ENCODE assay signal across 8 mouse cellular contexts in the genomic region with DNA sequence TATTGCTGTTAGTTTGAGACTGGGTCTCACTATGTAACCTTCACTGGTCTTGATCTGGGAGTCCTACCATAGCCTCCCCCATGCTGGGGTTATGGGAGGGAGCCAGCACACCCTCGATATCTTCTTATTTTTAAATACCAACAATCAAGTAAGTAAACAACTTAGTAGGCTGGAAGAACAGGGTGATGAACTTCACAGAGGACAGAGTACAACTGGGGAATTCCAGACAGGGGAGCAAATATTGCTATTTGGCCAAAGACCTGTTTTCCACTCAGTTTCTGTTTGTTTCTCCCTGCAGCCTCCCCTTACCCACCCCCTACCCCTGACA. TPM values are rescaled to one million over a fixed set of nuclear protein-coding genes. Genes with fewer than 3 reads are reported as not detected.
DNase-seq lines count a peak whose midpoint lies in the region; ATAC-seq and TF ChIP-seq lines count a peak whose summit lies in the region.

No protein-coding gene starts in this region.

- in situ Hi-C loops in CH12.LX (cut with MboI; ENCODE audit: low pct_ligation_motif_present, low pct_unique_long_range_greater_than_20kb, low sequenced_read_pairs) = no loop called here

- H3K36me3 ChIP-seq in heart, adult 2 months (ENCODE audit: control insufficient read depth, insufficient read depth, low read length) = no peaks in the 10 kb centered on the region
- peaks cover 0 to 18% of the 10 kb centered on the region in 2 experiments for H3K36me3 ChIP-seq in CH12.LX (replicated peaks in 1 of 2; ENCODE audit: control insufficient read depth in 1 of 2, insufficient read depth in 1 of 2, low read length in 1 of 2)
- no peaks in the 10 kb centered on the region for H3K36me3 ChIP-seq in forebrain, embryonic 14.5 days (ENCODE audit: control insufficient read depth, insufficient read depth, low read length)
- no peaks in the 10 kb centered on the region for H3K36me3 ChIP-seq in liver, embryonic 15.5 days (replicated peaks)

- no peak for ATAC-seq in forebrain, embryonic 14.5 days
- ATAC-seq in liver, embryonic 15.5 days (ENCODE audit: insufficient read depth) = no peak

- H3K4me2 ChIP-seq in CH12.LX (ENCODE audit: insufficient read depth, low read depth, poor library complexity, severe bottlenecking) = peak overlapping the region; percentile 46
- H3K4me2 ChIP-seq in forebrain, embryonic 14.5 days (ENCODE audit: low read length) = peak overlapping the region; percentile 91
- peak overlapping the region; percentile 88 for H3K4me2 ChIP-seq in liver, embryonic 15.5 days

- TF ChIP-seq RAD21 in CH12.LX (IDR thresholded peaks at IDR 0.05; ENCODE audit: low read depth, low read length) = no peak

- H3K4me1 ChIP-seq in heart, adult 2 months (ENCODE audit: control insufficient read depth, insufficient read depth, low read length) = peaks cover 3% of the 10 kb centered on the region
- H3K4me1 ChIP-seq in CH12.LX (ENCODE audit: control insufficient read depth in 1 of 2, insufficient read depth in 2 of 2) = peaks cover 4 to 32% of the 10 kb centered on the region in 2 experiments; a peak in 3 of 4 replicates
- peaks cover 4% of the 10 kb centered on the region; the same call in 1 of the 2 replicates for H3K4me1 ChIP-seq in forebrain, embryonic 14.5 days (ENCODE audit: control insufficient read depth, insufficient read depth, low read length)
- H3K4me1 ChIP-seq in liver, embryonic 15.5 days (replicated peaks) = peaks cover 44% of the 10 kb centered on the region

- dilution Hi-C loops in CH12.LX (cut with MboI; ENCODE audit: extremely low pct_ligation_motif_present, extremely low pct_unique_long_range_greater_than_20kb, low sequenced_read_pairs) = no loop called here

- peak overlapping the region; percentile 84 for H3K4me3 ChIP-seq in heart, adult 2 months
- H3K4me3 ChIP-seq in CH12.LX (replicated peaks in 1 of 3; ENCODE audit: low read depth in 2 of 3, low read length in 2 of 3, poor library complexity in 1 of 3) = peak overlapping the region; percentile 69 to 84 (median 81)
- H3K4me3 ChIP-seq in forebrain, embryonic 14.5 days (ENCODE audit: low read depth, low read length) = peak overlapping the region; percentile 58
- peak overlapping the region; percentile 67 for H3K4me3 ChIP-seq in liver, embryonic 15.5 days (replicated peaks)

- intact Hi-C loops in heart, adult 2 months (cut with DNase I) = loop anchor here (5.0 kb wide), 1 partner anchor 97 kb away; no protein-coding TSS in a partner anchor

- WGBS in heart, adult 2 months = 6% methylated on average over 1 of the region's 1 CpGs
- 62% methylated on average over 1 of the region's 1 CpGs for WGBS in forebrain, embryonic 14.5 days
- 20% methylated on average over 1 of the region's 1 CpGs for WGBS in liver, embryonic 15.5 days (ENCODE audit: insufficient replicate concordance)

- no peaks in the 10 kb centered on the region for H3K27me3 ChIP-seq in heart, adult 2 months (ENCODE audit: control insufficient read depth, insufficient read depth, low read length)
- no peaks in the 10 kb centered on the region for H3K27me3 ChIP-seq in CH12.LX (replicated peaks)
- no peaks in the 10 kb centered on the region for H3K27me3 ChIP-seq in forebrain, embryonic 14.5 days (replicated peaks; ENCODE audit: control insufficient read depth, insufficient read depth, low read length)
- no peaks in the 10 kb centered on the region for H3K27me3 ChIP-seq in liver, embryonic 15.5 days

- no peak for TF ChIP-seq CTCF in heart, adult 2 months (IDR thresholded peaks at IDR 0.05)
- TF ChIP-seq CTCF in CH12.LX (conservative IDR thresholded peaks at IDR 0.05 in 1 of 2, IDR thresholded peaks at IDR 0.05 in 1 of 2; ENCODE audit: low read depth in 2 of 2, low read length in 2 of 2) = no peak

- H3K9ac ChIP-seq in heart, adult 2 months (ENCODE audit: low read depth, low read length) = no peak overlapping the region
- H3K9ac ChIP-seq in CH12.LX (ENCODE audit: insufficient read depth, low read depth) = peak overlapping the region; percentile 66
- H3K9ac ChIP-seq in forebrain, embryonic 14.5 days (ENCODE audit: low read length) = peak overlapping the region; percentile 79
- H3K9ac ChIP-seq in liver, embryonic 15.5 days = peak overlapping the region; percentile 62; the same call in 1 of the 2 replicates

- no peak for DNase-seq in heart, adult 2 months
- DNase-seq in heart, adult 11 months = no peak
- no peak for DNase-seq in CH12.LX (ENCODE audit: extremely low read depth)
- DNase-seq in forebrain, embryonic 14.5 days (ENCODE audit: low spot score) = no peak
- no peak for DNase-seq in urinary bladder, adult 18-20 months (ENCODE audit: low spot score in 2 of 2)
- no peak for DNase-seq in thymus, postnatal 4 days
- no peak for DNase-seq in ovary, postnatal 14 days (ENCODE audit: low spot score)

- TF ChIP-seq EP300 in heart, adult 2 months (IDR thresholded peaks at IDR 0.05; ENCODE audit: insufficient read depth, low read depth, low read length) = no peak
- no peak for TF ChIP-seq EP300 in CH12.LX (IDR thresholded peaks at IDR 0.05; ENCODE audit: low read length)

- H3K9me3 ChIP-seq in CH12.LX (replicated peaks; ENCODE audit: low read length) = no peaks in the 10 kb centered on the region
- H3K9me3 ChIP-seq in forebrain, embryonic 14.5 days (replicated peaks; ENCODE audit: control insufficient read depth, low read length) = no peaks in the 10 kb centered on the region
- no peaks in the 10 kb centered on the region for H3K9me3 ChIP-seq in liver, embryonic 15.5 days (replicated peaks)

- peak overlapping the region; percentile 94 for H3K27ac ChIP-seq in heart, adult 2 months
- H3K27ac ChIP-seq in CH12.LX (ENCODE audit: insufficient read depth, low read depth) = no peak overlapping the region
- H3K27ac ChIP-seq in forebrain, embryonic 14.5 days (ENCODE audit: low read depth, low read length) = no peak overlapping the region
- H3K27ac ChIP-seq in liver, embryonic 15.5 days (replicated peaks) = peak overlapping the region; percentile 81

- H3K79me2 ChIP-seq in heart, adult 2 months (replicated peaks; ENCODE audit: control insufficient read depth, insufficient read depth, low read length) = no peaks in the 10 kb centered on the region
- no peaks in the 10 kb centered on the region for H3K79me2 ChIP-seq in CH12.LX (replicated peaks; ENCODE audit: control insufficient read depth, extremely low read depth, insufficient read depth, poor library complexity, severe bottlenecking)

- no peak for TF ChIP-seq POLR2A in heart, adult 2 months (IDR thresholded peaks at IDR 0.05; ENCODE audit: insufficient read depth, low read depth, low read length)
- no peak for TF ChIP-seq POLR2A in CH12.LX (IDR thresholded peaks at IDR 0.05; ENCODE audit: low read depth, low read length)

TF ChIP-seq in CH12.LX, 34 proteins besides CTCF, POLR2A, EP300 and RAD21:
- TF ChIP-seq CHD2 (IDR thresholded peaks at IDR 0.05; ENCODE audit: low read length) (no peak), TBP (conservative IDR thresholded peaks at IDR 0.05; ENCODE audit: low read depth, low read length) (no peak), MAX (IDR thresholded peaks at IDR 0.05; ENCODE audit: low read length) (no peak), POLR2AphosphoS2 (IDR thresholded peaks at IDR 0.05; ENCODE audit: low read depth, low read length) (no peak), E2F4 (IDR thresholded peaks at IDR 0.05; ENCODE audit: insufficient replicate concordance, low read depth, low read length) (no peak), ZNF384 (IDR thresholded peaks at IDR 0.05; ENCODE audit: low read depth, low read length) (no peak), MEF2A (IDR thresholded peaks at IDR 0.05; ENCODE audit: borderline replicate concordance, low read depth, low read length) (no peak), SMC3 (IDR thresholded peaks at IDR 0.05; ENCODE audit: low read depth, low read length) (no peak), CHD1 (IDR thresholded peaks at IDR 0.05; ENCODE audit: low read depth, low read length) (no peak), ZC3H11A (IDR thresholded peaks at IDR 0.05; ENCODE audit: low read depth, low read length) (no peak), RCOR1 (conservative IDR thresholded peaks at IDR 0.05; ENCODE audit: low read depth, low read length) (no peak), USF1 (IDR thresholded peaks at IDR 0.05; ENCODE audit: low read depth, low read length) (no peak), ZMIZ1 (IDR thresholded peaks at IDR 0.05; ENCODE audit: low read depth, low read length) (no peak), MYC (IDR thresholded peaks at IDR 0.05; ENCODE audit: low read depth, low read length) (no peak), UBTF (IDR thresholded peaks at IDR 0.05; ENCODE audit: low read depth, low read length) (no peak), NRF1 (IDR thresholded peaks at IDR 0.05; ENCODE audit: low read depth, low read length) (no peak), TCF12 (IDR thresholded peaks at IDR 0.05; ENCODE audit: low read depth, low read length) (no peak), MXI1 (IDR thresholded peaks at IDR 0.05; ENCODE audit: low read depth, low read length) (no peak), ZKSCAN1 (IDR thresholded peaks at IDR 0.05; ENCODE audit: borderline replicate concordance, low read depth, low read length) (no peak), SIN3A (IDR thresholded peaks at IDR 0.05; ENCODE audit: low read length) (no peak)

RNA-seq across cellular contexts. Expression of gene 1600014C10Rik, which starts 1.4 kb away (rescaled TPM):
- total RNA-seq in heart, adult 2 months (2021) = 10 to 100 TPM; 31.6 to 32.0 TPM
- polyA plus RNA-seq in heart, adult 2 months (2012; rRNA removed) = 29.3 and 50.6 TPM in 2 replicates
- total RNA-seq in CH12.LX (2012; rRNA removed) (7.4 and 8.1 TPM in 2 replicates), CH12.LX (2014; rRNA removed) (9.7 and 10.3 TPM in 2 replicates)
- 9.4 and 10.6 TPM in 2 replicates for polyA plus RNA-seq in CH12.LX (2012; ENCODE audit: insufficient read length, low read depth)
- polyA plus RNA-seq in forebrain, embryonic 14.5 days (2014; fragmentation: Nextera tagmentation; extraction: Ambion mirVana) = 18.4 and 19.9 TPM in 2 replicates
- 17.3 and 19.8 TPM in 2 replicates for polyA plus RNA-seq in liver, embryonic 15.5 days (2015; fragmentation: Nextera tagmentation; extraction: Ambion mirVana)

RNA-seq across cellular contexts. Expression of gene Plekhf1, which starts 43.4 kb away (rescaled TPM):
- 10 to 100 TPM in 1 of 2 experiments, 1 to 10 TPM in 1; 9.3 to 14.6 TPM for total RNA-seq in heart, adult 2 months (2021)
- polyA plus RNA-seq in heart, adult 2 months (2012; rRNA removed) = 8.6 and 8.9 TPM in 2 replicates
- total RNA-seq in CH12.LX (2012; rRNA removed) (0.59 and 0.72 TPM in 2 replicates), CH12.LX (2014; rRNA removed) (0.16 and 0.24 TPM in 2 replicates)
- 0.12 TPM in 1 of 2 replicates, not detected in the other for polyA plus RNA-seq in CH12.LX (2012; ENCODE audit: insufficient read length, low read depth)
- polyA plus RNA-seq in forebrain, embryonic 14.5 days (2014; fragmentation: Nextera tagmentation; extraction: Ambion mirVana) = 0.80 and 0.81 TPM in 2 replicates
- polyA plus RNA-seq in liver, embryonic 15.5 days (2015; fragmentation: Nextera tagmentation; extraction: Ambion mirVana) = 0.53 and 0.66 TPM in 2 replicates

Comparison
In these comparisons a context has a peak if more than half of its experiments do, and no peak if none do; other contexts are left out.
1. H3K27ac ChIP-seq: peak in heart, adult 2 months (single experiment) and liver, embryonic 15.5 days (single experiment); none in CH12.LX (single experiment) and forebrain, embryonic 14.5 days (single experiment).
2. Peak in every context shown above with its lines, with median percentiles within 50 percentile points of each other: H3K4me3 ChIP-seq and H3K4me2 ChIP-seq.